Mouse (Mus musculus) gastrocnemius, postnatal 4 days (tissue): ENCODE measurements around the gene Fgfr2. TPM values are rescaled to one million over a fixed set of nuclear protein-coding genes. Genes with fewer than 3 reads are reported as not detected.

ENCODE experiments used
- DNase-seq, 2 experiments: peaks; one replicate each; pipeline ENCODE4 v3.0.0; 2021 to 2022; ENCODE audit warnings: low spot score in 2 of 2, mixed read lengths in 2 of 2
- total RNA-seq, 2 experiments: library from RNA; stranded (reverse); gene quantifications; 2 replicates each; pipeline ENCODE4 v1.2.3; 2021

Fgfr2 gene
- total RNA-seq, 2 experiments from 2014 or later: 6.5 to 8.0 TPM

DNA sequence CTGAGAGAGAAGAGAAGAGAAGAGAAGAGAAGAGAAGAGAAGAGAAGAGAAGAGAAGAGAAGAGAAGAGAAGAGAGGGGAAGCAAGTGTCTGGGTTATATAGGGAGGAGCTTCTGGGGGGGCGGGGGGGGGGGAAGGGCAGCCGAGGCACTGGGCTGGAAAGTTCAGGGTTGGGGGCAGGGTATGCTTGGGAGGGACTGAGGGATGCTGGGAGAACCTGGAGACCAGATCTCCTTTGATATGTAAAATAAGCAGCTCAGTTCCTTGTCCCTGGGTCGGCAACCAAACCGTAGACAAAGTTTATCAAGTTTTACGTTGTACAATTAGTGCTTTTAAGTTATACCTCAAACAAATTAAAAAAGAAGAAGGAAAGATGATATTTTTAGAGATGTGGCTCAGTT is 2263.2 kb downstream of the Fgfr2 start:
- DNase-seq: no peak

DNA sequence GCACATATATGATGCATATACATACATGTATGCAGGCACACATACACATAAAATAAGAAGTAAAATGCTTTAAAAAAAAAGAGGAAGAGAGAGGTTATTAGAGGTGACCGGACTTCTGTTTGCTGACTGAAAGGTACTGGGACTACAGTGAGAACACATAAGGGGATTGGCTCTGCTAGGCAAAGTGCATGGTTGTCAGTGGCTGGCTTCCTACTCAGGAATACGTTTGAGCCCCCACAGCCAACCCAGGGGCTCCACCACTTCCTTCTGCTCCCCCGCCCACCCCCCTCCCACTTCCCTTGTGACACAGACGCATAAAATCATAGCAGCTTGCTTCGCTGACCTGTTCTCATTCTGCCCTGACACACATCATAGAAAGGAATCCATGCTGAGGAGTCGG is 2265.2 kb downstream of the Fgfr2 start:
- no peak for DNase-seq

DNA sequence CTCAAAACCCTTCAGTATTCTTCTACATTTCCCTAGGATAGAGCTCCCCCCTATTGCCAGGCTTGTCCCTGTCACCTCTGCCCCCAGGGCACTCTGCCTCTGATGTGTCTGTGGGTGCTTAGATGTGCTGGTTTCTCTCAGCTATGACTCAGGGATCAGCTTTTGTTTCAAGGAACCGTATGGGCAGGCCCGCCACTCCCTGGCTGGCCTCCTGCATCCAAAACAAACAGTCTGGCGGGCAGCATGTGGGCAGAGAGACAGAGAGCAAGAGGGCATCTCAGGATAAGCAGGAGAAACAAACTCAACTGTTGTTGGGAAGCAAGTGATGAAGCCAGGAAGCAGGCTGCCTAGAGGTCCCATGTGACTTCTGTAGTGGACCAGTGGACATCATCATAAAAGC is 2267.5 kb downstream of the Fgfr2 start:
- no peak for DNase-seq

DNA sequence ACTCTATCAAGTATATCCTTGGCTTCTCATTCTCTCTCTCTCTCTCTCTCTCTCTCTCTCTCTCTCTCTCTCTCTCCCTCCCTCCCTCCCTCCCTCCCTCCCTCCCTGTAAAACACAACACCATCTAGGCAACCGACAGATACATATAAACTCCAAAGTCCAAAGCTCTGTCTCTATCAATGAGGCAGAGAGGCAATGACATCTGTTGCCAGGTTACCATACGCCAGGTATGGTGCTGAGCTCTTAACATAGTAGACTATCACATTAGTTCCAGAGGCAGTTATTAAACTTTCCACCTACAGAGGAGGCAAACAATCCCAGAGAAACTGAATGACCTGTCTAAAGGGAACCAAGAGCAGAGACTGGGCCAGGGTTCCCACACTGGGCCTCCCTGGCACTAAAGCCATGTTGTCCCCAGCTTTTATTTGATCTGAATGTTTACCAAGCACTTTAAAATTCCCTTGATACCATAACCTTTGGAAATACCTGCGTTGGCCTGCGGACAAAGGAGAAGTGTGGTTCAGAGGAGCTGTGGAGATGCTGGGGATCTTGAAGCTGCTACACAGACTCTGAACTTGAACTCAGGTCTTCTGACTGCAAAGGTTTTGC is 2268.4 kb downstream of the Fgfr2 start:
- no peak for DNase-seq

DNA sequence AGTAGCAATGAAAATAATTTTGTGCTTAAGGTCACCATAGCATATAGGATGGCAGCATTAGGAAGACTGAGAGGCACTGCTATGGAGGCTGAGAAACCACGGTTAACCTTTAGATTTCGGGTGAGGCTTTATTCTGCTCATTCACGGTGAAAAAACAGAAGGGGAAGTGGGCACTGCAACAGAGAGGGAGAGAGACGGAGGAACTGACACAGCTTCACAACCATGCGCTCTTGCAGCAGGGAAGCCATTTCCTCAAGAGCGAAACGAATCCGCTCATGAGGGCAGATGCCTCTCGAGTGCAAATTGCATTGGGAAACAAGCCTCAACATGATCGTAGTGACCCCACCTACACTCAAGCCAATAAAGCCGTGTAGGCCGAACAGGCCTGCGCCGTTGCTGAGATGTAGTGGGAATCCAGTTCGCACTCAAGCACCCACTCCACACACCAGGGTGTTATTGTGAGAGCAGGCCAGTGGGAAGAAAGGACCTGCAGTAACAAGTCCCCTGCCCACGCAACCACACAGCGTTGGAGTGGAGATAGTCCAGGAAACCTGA is 2275.9 kb downstream of the Fgfr2 start:
- DNase-seq: no peak

DNA sequence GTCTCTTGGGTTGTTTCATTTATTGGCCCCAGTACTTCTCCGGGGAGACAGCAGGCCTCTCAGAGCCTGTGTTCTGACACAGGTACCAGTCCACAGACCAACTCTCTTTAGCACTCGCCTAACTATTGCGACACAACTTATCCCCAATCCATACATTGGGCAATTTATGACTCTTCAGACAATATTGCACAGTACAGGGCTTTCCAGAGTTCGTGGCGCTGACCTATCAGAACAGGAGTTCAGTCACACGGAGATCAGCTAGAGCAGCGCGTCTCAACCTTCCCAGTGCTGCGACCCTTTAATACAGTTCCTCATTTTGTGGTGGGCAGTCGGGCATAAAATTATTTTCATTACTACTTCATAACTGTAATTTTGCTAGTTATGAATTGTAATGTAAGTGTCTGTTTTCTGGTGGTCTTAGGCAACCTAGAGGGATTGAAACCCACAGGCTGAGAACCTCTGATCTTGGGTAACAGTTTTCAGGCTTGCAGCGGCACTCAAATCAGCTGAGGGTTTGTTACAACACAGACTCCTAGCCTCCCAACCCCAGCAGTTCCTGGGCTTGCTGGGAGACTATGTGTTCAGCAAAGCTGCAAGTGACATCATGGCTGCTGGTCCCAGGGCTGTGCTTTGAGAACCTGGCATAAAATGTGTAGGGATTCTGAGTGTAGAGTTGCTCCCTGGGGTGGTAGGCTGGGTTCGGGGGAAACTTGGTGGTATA is 2283.6 kb downstream of the Fgfr2 start:
- no peak for DNase-seq

DNA sequence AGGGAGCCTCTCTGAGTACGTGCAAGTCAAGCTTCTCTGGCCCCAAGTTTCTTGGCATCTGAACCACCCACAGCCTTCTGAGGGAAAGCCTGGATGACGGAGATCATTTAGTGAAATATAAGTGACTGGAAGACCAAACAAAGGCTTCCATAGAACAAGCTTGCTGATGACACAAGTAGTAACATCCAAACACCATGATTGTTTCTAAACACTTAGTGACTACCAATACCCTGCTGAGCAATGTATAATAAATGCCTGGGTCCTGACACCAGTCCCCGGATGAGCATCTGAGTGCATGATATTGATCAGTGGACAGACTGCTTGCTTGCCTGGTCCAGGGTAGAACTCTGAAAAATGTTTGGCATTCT is 2284.5 kb downstream of the Fgfr2 start:
- DNase-seq: no peak

DNA sequence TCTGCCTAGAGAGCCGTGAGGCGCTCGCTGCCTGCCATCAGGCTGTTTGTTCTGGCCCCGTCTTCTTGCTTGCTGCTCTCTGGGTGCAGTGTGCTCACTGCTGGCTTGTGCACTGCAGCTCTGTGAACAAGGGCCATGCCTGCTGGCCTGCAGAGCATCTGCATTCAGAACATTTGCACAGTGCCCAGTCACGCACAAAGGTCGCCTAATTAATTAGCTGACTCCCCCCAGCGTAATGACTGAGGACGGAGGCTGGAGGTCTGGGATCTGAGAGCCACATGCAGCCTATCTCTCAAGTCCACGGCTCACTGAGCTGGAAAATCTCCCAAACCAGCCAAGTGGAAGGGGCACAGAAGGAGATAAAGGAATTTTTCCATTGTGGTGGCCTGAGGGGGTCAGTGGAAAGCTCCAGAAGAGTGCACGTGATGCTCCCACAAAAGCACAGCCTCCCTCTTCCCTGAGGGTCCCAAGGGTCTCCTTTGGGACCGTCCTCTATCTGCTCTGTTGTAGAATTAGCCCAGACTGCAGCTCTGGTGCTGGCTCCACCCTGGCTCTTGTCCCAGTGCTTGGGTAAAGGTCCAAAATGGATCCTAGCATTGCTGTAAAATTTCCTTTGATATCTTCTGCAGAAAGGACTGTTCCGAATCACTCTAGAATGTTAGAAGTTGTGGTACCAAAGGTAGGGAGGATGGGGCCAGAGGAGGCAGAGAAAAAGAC is 2285.1 kb downstream of the Fgfr2 start:
- DNase-seq: no peak

DNA sequence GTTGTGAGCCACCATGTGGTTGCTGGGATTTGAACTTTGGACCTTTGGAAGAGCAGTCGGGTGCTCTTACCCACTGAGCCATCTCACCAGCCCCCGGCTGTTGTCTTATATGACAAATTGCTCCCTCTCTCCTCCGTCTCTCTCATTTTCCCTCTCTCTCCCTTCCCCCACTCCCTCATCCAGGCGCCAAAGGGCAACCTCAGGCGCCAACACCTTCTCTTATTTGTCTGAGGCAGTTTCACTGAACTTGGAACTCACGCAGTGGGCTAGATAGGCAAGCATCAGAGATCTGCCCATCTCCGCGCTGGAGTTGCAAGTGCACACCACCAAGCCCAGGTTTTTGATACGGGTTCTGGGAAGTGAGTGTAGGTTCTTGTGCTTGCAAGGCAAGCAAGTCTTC is 2287.1 kb downstream of the Fgfr2 start:
- DNase-seq: no peak

DNA sequence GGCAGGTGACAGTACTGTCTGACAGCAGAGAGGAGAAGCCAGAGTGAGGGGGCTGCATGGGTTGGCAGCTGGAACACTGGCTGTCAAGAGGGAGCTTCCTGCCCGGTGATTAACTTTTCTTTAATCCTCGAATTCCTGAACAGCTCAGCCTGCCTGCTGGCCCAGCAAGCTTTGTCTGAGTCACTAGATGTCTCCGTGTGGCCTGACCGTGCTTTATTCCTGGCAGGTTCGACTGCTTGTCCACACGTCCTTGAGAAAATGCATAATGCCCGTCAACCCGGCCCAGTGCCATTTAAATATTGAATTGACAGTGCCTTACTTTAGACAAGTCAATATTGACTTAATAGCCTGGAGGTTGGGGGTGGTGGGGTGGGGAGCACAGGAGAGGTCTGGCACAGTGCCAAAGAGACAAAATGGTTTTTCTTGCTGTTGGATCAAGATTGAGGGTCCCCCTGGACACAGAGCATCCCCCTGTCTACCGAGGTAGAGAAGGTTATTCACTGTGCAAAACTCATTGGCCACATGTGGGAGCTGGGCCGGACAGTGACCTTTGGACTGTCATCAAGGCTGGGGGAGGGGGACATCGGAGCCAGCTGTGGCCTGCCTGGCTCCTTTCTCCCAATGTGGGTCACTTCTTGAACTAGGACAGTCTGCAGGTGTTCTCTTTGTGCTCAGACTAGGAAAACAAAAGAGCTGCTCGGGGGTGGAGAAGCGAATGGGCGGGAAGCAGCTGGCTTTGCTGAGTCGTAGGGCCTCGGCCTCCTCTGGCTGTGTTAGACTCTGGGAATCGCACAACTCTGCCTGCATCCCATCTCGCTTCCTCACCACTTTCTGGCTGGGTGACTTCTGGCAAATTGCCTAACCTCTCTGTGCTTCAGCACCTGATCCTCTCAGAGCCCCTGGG is 2287.9 kb downstream of the Fgfr2 start:
- DNase-seq: peak in 1 of 2 experiments; percentile 33

DNA sequence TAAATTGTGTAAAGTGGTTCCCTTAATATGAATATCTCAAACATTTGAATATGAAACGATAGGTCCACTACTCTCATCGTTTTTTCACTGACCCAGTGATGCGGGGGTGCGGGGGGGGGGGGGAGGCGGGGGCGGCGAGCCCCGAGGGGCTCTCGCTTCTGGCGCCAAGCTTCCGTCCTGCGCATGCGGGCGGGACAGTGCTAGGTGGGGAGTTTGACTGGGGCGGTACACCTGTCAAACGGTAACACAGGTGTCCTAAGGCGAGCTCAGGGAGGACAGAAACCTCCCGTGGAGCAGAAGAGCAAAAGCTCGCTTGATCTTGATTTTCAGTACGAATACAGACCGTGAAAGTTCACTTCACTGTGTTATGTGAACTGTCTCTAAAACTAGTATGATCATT is 2288.9 kb downstream of the Fgfr2 start:
- DNase-seq: peak in 1 of 2 experiments; percentile 64

DNA sequence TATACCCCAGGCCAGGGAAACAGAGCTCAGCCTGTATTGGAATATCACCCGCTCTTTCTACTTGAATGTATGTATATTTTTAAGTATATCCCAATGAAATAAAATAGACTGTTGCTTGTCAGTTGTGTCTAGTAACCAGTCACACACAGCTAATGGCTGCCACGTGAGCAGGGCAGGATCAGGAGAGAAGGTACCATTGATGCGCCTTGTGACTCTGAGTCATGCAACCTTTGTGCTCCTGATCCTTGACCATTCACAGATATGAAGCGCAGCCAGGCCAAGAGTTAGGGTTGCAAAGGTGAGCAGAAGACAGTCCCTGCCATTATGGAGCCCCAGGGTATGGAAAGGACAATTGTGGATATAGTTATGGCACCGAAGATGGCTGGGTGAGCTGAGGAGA is 2291.6 kb downstream of the Fgfr2 start:
- DNase-seq: no peak

DNA sequence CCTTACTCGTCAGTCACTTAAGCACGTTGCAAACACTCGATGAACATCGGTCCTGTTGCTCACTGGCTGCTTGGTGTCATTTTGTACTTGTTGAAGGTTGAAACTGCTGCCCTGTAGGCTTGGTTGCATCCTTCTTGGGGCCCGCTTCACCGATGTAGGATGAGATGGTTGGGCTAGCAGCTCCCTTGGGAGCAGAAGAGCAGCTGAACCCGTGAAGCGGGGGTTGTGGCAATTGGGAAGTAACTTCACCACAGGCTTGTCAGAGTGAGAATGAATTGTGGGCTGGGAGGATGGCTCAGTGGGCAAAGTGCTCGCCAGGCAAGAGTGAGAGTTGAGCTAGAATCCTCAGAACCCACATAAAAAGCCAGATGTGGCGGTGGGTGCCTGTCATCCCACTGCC is 2294.7 kb downstream of the Fgfr2 start:
- no peak for DNase-seq

DNA sequence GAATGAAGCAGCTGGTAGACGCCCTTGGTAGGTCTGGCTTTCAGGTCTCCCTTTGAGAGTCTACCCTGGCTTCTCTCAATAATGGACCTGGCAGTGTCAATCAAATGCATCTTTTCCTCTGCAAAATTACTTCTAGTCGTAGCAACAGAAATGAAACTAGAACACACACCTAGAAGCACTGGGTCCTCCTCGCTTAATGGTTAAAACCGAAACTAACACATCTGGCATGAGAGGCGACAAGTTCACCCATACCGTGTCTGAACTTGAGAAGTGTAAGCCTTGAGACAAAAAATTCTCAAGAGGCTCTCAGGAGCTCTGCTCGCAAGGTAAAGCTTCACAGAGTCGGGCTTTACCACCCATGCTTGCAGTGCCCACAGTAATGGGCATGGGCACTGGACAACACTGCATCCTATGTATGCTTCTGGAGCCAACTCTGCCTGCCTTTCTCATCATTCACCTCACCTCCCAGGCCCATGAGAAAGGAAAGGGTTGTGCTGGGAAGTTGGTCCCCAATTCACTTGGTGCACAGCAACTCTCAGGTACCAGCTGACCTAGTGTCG is 2295.2 kb downstream of the Fgfr2 start:
- DNase-seq: no peak

DNA sequence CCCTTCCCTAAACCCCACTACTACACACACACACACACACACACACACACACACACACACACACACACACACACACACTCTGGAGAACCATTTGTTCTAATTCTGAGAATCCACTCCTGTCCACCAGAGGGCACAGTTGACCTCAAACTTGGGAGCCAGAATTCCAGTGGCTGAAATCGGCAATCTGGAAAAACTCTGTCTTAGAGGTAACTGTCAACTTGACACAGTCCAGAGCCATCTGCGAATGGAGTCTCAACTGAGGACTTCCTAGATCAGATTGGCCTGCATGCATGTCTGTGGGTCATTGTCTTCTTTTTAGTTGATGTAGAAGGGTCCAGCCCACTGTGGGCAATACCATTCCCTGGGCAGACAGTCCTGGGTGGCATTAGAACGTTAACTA is 2295.7 kb downstream of the Fgfr2 start:
- peak in 1 of 2 experiments; percentile 56 for DNase-seq

DNA sequence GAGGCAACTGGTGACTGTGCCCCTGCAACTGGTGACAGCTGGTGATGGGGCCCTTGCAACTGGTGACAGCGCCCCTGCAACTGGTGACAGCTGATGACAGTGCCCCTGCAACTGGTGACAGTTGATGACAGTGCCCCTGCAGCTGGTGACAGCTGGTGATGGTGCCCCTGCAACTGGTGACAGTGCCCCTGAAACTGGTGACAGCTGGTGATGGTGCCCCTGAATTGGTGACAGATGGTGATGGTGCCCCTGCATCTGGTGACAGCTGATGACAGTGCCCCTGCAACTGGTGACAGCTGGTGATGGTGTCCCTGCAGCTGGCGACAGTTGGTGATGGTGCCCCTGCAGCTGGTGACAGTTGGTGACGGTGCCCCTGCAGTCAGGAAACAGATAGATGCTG is 2296.8 kb downstream of the Fgfr2 start:
- no peak for DNase-seq

DNA sequence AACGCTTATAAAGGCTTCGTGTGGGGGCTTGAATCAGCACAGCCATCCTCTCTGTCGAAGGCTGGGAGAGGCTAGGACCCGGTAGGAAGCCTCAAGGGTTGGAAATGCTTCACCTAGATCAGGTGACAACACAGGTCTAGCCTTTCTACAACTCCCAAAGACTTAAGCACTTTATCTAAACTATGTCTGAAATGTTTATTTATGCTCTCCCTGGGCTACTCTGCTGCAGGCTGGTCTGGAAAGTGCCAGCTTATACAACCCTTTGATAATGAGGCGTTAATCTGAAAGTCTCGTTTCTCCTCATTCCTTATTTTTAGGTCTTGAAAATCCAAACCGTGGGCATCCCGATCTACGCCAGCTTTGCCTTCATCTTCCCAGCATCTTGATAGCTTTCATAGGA is 2299.2 kb downstream of the Fgfr2 start:
- no peak for DNase-seq

DNA sequence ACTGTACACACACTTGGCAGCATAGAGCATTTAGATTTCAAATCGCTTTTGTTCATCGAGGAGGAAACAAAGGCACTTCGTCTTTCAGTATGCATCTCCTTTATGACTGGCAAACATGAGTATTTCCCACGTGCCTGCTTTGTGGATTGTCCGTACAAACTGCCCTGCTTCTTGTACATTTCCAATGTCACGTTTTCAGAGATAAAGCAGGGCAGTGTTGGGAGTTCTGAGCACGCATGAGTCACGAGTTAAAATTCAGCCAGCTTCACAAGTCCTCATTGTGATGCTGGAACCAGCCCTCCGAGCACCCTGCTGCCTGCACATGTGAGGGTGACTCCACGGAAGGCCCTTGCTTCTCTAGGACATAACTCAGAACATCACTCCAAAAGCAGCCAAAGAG is 2303.5 kb downstream of the Fgfr2 start:
- no peak for DNase-seq

DNA sequence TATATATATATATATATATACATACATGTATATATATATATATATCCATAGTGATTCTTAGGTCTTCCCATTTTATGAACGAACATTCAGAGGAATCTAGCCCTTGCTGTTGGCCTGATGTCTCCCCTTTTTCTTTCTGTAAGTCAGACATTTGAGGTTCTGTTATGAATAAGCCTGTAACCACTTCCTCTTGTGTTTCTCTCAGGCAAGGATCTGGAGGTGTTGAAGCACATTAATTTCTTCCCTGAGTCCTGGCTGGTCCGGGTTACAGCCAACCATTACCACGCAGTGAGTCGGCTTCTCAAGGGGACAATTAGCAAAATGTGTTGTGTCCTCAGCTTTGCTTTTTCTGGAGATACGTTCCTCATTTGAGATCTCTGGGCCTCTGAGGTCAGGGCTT is 2304.3 kb downstream of the Fgfr2 start:
- no peak for DNase-seq

DNA sequence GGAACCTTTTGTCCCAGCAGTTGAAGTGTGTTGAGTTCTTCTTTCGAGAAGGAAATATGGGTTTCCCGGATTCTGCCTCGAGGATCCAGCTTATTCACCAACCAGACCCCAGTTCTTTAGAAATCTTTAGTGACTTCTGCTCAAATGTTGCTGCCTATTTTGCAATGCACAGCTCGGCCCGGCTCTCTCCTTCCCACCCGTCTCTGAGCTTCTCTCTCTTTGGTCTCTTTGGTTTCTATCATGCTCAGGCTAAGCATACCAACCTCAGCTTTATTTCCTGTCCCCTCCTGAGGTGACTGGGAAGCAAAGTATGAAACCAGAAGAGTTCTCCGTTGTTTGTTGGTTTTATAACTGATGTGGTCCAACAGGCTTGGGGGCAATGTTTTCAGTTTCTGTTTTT is 2306.9 kb downstream of the Fgfr2 start:
- no peak for DNase-seq

DNA sequence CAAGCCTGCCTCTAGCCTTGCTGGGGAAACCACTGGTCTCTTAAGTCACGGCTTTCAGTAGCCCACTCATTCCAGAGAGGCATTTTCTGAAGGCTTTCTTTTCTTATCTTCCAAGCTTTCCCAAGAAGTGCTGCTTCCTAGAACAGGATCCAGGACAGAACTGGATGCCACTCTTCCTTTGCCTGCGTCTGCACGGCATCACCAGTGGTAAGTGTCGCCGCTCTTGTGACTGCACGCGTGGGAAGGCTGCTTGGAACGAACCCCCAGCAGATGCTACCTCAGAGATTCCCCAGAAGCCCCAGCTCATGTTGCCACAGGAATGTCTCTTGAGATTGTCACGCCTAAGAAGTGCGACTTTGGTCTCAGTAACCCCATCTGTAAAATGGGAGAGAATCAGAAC is 2307.5 kb downstream of the Fgfr2 start:
- DNase-seq: no peak
